Mouse (Mus musculus): ENCODE data around the gene Lpin2. TPM values are rescaled to one million over a fixed set of nuclear protein-coding genes. Genes with fewer than 3 reads are reported as not detected.

Gene Lpin2
- polyA plus RNA-seq, 1 experiment from 2014 or later = 30.8 TPM

DNA sequence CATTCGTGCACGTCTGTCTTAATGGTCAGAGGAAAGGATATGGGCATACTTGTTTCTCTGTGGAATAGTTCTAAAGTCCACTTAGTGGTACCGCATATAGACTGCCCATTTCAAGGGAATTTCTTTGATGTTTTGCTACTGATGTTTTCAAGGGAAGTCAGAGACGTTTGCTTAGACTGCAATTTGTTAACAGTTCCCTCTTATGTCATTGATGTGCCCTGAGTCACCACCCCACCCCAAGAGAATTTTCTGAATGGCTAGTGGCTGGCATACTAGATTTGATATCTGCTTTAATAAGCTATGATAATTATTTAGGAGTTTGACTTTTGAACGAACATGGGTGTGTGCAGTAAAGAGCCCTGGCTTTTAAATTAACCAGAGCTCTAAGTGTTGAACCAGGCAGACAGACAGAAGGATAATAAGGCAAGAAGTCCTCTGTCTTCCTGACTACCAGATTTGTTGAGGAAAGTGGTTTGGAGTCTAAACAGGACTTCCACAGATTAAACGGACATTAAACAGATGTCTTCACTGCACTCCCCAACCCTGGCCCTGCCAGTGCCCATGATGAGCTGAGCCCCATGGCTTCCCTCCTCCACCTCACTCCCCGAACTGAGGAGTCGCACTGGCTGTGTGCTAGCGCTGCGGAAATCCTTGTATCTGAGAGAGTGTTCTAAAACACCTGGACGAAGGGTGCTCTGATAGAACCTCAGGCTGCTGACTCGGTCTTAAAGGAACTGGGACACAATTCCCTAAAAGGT lies 24.0 kb downstream of the Lpin2 start:
- Histone ChIP-seq H3K9me3 (ENCODE audit: control insufficient read depth, low read length) (no peaks in the 10 kb centered on the region), H3K27ac (ENCODE audit: low read length) (no peak overlapping the region), H3K4me1 (replicated peaks; ENCODE audit: control insufficient read depth, insufficient read depth, low read length) (peaks cover 2% of the 10 kb centered on the region; the same call in 1 of the 2 replicates), H3K36me3 (ENCODE audit: control insufficient read depth, insufficient read depth, low read length) (0 out of 2 replicates have a peak, but pooled peaks cover 2% of the 10 kb centered on the region), H3K27me3 (ENCODE audit: control insufficient read depth, insufficient read depth, low read depth, low read length) (no peaks in the 10 kb centered on the region), H3K4me2 (ENCODE audit: low read depth, low read length) (no peak overlapping the region), H3K4me3 (ENCODE audit: low read length) (no peak overlapping the region), H3K9ac (ENCODE audit: low read length) (no peak overlapping the region)
- no peak for ATAC-seq (ENCODE audit: low read depth)
- 60% methylated on average over 12 of the region's 12 CpGs for WGBS

DNA sequence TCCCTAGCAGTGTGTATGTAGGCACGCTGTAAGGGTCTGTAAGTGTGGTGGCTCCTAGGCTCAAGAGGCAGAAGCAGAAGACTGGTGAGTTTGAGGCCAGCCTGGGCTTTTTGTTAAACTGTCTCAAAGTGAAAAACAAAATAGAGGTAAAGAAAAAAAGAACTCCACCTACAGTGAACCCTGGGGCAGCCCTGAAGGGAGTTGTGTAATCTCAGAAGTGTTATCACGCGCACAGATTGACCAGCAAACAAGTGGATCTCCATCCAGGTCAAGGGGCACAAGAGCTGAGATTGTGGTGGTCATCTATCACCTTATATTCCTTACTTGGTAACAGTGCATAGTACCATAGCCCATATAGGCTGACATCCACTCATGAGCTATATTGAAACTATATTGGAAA lies 24.9 kb downstream of the Lpin2 start:
- WGBS = 89% methylated on average over 3 of the region's 3 CpGs
- Histone ChIP-seq H3K9ac (ENCODE audit: low read length) (no peak overlapping the region), H3K27me3 (ENCODE audit: control insufficient read depth, insufficient read depth, low read depth, low read length) (no peaks in the 10 kb centered on the region), H3K4me2 (ENCODE audit: low read depth, low read length) (no peak overlapping the region), H3K27ac (ENCODE audit: low read length) (no peak overlapping the region), H3K9me3 (ENCODE audit: control insufficient read depth, low read length) (no peaks in the 10 kb centered on the region), H3K4me1 (replicated peaks; ENCODE audit: control insufficient read depth, insufficient read depth, low read length) (peaks cover 2% of the 10 kb centered on the region; the same call in 1 of the 2 replicates), H3K4me3 (ENCODE audit: low read length) (no peak overlapping the region), H3K36me3 (ENCODE audit: control insufficient read depth, insufficient read depth, low read length) (0 out of 2 replicates have a peak, but pooled peaks cover 2% of the 10 kb centered on the region)
- ATAC-seq (ENCODE audit: low read depth) = no peak

DNA sequence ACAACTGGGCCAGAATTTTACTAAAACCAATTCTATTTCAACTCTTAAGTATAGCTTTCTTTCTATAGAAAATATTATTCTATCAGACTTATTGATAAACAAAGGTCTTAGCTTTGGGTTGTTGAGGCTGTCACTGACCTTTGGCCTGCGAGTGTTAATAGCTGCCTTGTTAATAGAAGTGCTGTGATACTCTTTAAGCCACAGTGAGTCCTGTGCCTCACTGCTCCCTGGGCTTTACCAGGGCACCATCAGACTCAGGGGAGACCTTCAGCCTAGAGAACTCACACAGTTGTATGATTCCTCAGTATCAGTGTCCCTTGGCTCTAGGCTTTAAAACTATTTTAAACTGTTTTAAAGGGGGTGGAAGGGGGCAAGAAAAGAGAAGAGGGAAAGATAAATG lies 26.0 kb downstream of the Lpin2 start:
- peaks cover 2% of the 10 kb centered on the region; the same call in 1 of the 2 replicates for H3K4me1 ChIP-seq (replicated peaks; ENCODE audit: control insufficient read depth, insufficient read depth, low read length)
- 97% methylated on average over 1 of the region's 1 CpGs for WGBS

DNA sequence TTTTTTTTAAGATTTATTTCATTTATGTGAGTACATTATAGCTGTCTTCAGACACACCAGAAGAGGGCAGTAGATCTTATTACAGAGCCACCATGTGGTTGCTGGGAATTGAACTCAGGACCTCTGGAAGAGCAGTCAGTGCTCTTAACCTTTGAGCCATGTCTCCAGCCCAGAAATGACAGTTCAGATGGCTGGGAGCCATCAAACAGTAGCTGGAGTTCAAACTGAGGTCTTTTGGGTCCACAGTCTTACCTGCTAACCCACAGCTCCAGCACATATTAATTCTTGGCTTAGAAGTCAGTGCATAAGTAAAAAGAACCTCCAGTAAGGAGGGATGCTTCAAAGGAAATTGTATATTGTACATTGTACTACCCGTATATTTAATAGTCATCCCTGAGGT lies 26.6 kb downstream of the Lpin2 start:
- H3K27me3 ChIP-seq (ENCODE audit: control insufficient read depth, insufficient read depth, low read depth, low read length) = no peaks in the 10 kb centered on the region
- peaks cover 2% of the 10 kb centered on the region; the same call in 1 of the 2 replicates for H3K4me1 ChIP-seq (replicated peaks; ENCODE audit: control insufficient read depth, insufficient read depth, low read length)
- ATAC-seq (ENCODE audit: low read depth) = no peak
- H3K36me3 ChIP-seq (ENCODE audit: control insufficient read depth, insufficient read depth, low read length) = 0 out of 2 replicates have a peak, but pooled peaks cover 2% of the 10 kb centered on the region
- H3K4me2 ChIP-seq (ENCODE audit: low read depth, low read length) = no peak overlapping the region
- no peak overlapping the region for H3K4me3 ChIP-seq (ENCODE audit: low read length)
- WGBS = 90% methylated on average over 1 of the region's 1 CpGs
- H3K9me3 ChIP-seq (ENCODE audit: control insufficient read depth, low read length) = no peaks in the 10 kb centered on the region
- H3K9ac ChIP-seq (ENCODE audit: low read length) = no peak overlapping the region
- H3K27ac ChIP-seq (ENCODE audit: low read length) = no peak overlapping the region

More for the DNA sequence above, 26.0 kb downstream of the Lpin2 start:
- Histone ChIP-seq H3K4me3 (ENCODE audit: low read length) (no peak overlapping the region), H3K9me3 (ENCODE audit: control insufficient read depth, low read length) (no peaks in the 10 kb centered on the region), H3K36me3 (ENCODE audit: control insufficient read depth, insufficient read depth, low read length) (0 out of 2 replicates have a peak, but pooled peaks cover 2% of the 10 kb centered on the region), H3K4me2 (ENCODE audit: low read depth, low read length) (no peak overlapping the region), H3K27me3 (ENCODE audit: control insufficient read depth, insufficient read depth, low read depth, low read length) (no peaks in the 10 kb centered on the region), H3K27ac (ENCODE audit: low read length) (no peak overlapping the region), H3K9ac (ENCODE audit: low read length) (no peak overlapping the region)
- ATAC-seq (ENCODE audit: low read depth) = no peak

DNA sequence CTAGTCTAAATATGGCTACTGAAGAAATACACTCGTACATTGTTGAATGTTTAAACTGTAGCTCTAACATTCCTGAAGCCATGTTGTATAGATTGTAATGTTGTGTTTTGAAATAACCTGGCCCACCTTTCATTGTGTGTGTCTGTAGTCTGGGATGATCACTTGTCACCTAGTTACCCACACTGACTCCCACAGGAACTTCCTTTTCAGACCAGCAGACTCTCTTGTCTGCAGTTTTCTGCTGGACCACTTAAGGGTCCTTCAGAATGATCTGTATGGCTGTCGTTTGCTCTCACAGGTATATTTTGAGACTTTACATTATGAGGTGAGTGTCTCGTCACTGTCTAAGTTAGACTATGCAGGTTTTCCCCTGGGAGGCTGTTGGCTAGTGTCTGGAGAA lies 27.6 kb downstream of the Lpin2 start:
- 56% methylated on average over 3 of the region's 3 CpGs for WGBS
- Histone ChIP-seq H3K27ac (ENCODE audit: low read length) (no peak overlapping the region), H3K9me3 (ENCODE audit: control insufficient read depth, low read length) (no peaks in the 10 kb centered on the region), H3K4me3 (ENCODE audit: low read length) (no peak overlapping the region), H3K36me3 (ENCODE audit: control insufficient read depth, insufficient read depth, low read length) (0 out of 2 replicates have a peak, but pooled peaks cover 2% of the 10 kb centered on the region), H3K27me3 (ENCODE audit: control insufficient read depth, insufficient read depth, low read depth, low read length) (no peaks in the 10 kb centered on the region), H3K4me2 (ENCODE audit: low read depth, low read length) (no peak overlapping the region), H3K4me1 (replicated peaks; ENCODE audit: control insufficient read depth, insufficient read depth, low read length) (no peaks in the 10 kb centered on the region; the same call in 1 of the 2 replicates), H3K9ac (ENCODE audit: low read length) (no peak overlapping the region)
- ATAC-seq (ENCODE audit: low read depth) = no peak

DNA sequence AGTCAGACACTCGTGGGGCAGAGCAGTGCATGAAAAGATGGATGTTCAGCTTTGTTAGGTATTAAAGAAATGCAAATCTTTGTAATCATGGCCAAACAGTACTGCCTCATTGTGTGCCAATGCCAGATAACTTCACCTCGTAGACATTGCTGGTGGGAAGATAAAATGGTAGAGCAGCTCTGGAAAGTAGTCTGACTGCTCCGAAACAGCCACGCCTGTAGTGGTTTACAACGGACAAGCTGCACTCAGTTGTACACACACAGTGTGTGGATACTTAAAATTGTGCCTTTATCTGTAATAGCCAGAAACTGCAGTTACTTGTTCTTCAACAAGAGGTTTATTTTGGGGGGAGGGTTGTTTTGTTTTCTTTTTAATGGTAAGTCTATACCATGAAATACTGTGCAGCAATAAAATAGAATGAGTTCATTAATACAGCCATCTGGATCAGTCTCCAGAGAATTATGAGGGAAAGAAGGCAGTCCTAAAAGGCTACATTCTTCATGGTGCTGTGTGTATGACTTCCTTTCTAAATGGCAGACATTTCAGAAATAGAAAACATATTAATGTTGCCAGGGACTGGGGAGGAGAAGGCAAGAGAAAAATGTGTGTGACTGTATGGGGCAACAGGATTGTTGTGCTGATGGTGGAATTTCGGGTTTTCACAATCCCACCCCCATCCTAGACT lies 29.7 kb downstream of the Lpin2 start:
- ATAC-seq (ENCODE audit: low read depth) = no peak
- 0 out of 2 replicates have a peak, but pooled peaks cover 2% of the 10 kb centered on the region for H3K36me3 ChIP-seq (ENCODE audit: control insufficient read depth, insufficient read depth, low read length)
- H3K4me2 ChIP-seq (ENCODE audit: low read depth, low read length) = no peak overlapping the region
- H3K9ac ChIP-seq (ENCODE audit: low read length) = no peak overlapping the region
- H3K4me1 ChIP-seq (replicated peaks; ENCODE audit: control insufficient read depth, insufficient read depth, low read length) = no peaks in the 10 kb centered on the region
- WGBS = 66% methylated on average over 6 of the region's 6 CpGs
- no peak overlapping the region for H3K4me3 ChIP-seq (ENCODE audit: low read length)
- no peak overlapping the region for H3K27ac ChIP-seq (ENCODE audit: low read length)
- no peaks in the 10 kb centered on the region for H3K27me3 ChIP-seq (ENCODE audit: control insufficient read depth, insufficient read depth, low read depth, low read length)
- H3K9me3 ChIP-seq (ENCODE audit: control insufficient read depth, low read length) = no peaks in the 10 kb centered on the region

DNA sequence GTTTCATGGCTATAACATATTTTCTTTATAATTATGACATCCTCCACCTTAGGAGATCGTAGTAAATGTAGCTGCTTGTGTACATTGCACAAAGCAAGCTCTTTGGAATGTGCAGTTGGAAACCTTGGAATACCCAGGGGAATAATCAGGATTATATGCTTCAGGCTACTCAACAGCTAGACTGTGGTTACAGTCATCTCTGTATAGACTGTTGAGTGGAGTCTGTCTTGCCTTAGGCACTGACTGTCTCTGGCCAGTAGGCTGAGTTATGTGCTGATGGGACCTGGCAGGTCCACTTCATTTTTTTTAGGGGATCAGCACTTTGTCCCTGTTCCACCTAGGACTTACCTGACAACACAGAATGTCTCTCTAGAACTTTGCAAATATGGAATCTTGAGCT lies 31.3 kb downstream of the Lpin2 start:
- 71% methylated on average over 1 of the region's 1 CpGs for WGBS
- Histone ChIP-seq H3K4me2 (ENCODE audit: low read depth, low read length) (no peak overlapping the region), H3K4me1 (replicated peaks; ENCODE audit: control insufficient read depth, insufficient read depth, low read length) (no peaks in the 10 kb centered on the region), H3K27ac (ENCODE audit: low read length) (no peak overlapping the region), H3K36me3 (ENCODE audit: control insufficient read depth, insufficient read depth, low read length) (peaks cover 8% of the 10 kb centered on the region), H3K4me3 (ENCODE audit: low read length) (no peak overlapping the region), H3K9ac (ENCODE audit: low read length) (no peak overlapping the region), H3K9me3 (ENCODE audit: control insufficient read depth, low read length) (peaks cover 3% of the 10 kb centered on the region), H3K27me3 (ENCODE audit: control insufficient read depth, insufficient read depth, low read depth, low read length) (no peaks in the 10 kb centered on the region)
- no peak for ATAC-seq (ENCODE audit: low read depth)

DNA sequence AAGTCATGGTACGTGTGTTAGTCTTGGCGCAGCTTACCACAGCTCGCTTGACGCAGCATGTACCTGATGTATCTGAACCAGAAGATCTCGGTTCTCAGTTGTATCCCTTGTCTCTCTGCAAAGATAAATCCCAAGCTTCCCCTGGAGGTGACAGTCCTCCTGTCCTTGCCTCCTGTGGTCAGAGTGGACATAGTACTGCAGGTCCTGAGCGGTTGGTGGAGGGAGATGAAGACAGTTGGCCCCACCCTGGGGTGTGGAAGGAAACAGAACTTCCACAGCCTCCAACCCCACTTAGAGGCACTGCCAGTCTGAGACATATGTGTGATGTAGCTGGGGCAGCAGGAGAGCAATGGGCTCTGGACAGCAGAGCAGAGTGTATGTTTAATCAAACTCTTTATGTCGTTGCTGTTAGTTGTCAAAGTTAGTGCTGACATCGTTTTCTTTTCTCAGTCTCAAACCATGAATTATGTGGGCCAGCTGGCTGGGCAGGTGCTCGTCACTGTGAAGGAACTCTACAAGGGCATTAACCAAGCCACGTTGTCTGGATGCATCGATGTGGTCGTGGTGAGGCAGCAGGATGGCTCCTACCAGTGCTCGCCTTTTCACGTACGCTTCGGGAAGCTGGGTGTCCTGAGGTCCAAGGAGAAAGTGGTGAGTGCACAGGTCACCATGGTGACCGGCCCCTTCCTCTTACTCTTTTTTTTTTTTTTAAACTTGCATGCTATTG lies 32.3 kb downstream of the Lpin2 start:
- no peak for ATAC-seq (ENCODE audit: low read depth)
- H3K4me3 ChIP-seq (ENCODE audit: low read length) = no peak overlapping the region
- H3K4me2 ChIP-seq (ENCODE audit: low read depth, low read length) = no peak overlapping the region
- WGBS = 75% methylated on average over 17 of the region's 17 CpGs
- peaks cover 8% of the 10 kb centered on the region for H3K36me3 ChIP-seq (ENCODE audit: control insufficient read depth, insufficient read depth, low read length)
- no peaks in the 10 kb centered on the region for H3K27me3 ChIP-seq (ENCODE audit: control insufficient read depth, insufficient read depth, low read depth, low read length)
- H3K27ac ChIP-seq (ENCODE audit: low read length) = no peak overlapping the region
- no peaks in the 10 kb centered on the region for H3K4me1 ChIP-seq (replicated peaks; ENCODE audit: control insufficient read depth, insufficient read depth, low read length)
- H3K9me3 ChIP-seq (ENCODE audit: control insufficient read depth, low read length) = peaks cover 3% of the 10 kb centered on the region
- H3K9ac ChIP-seq (ENCODE audit: low read length) = no peak overlapping the region

All from lung, embryonic 16.5 days (tissue).